Mouse (Mus musculus): Measurements from ENCODE around the gene Olfr1420. TPM values are rescaled to one million over a fixed set of nuclear protein-coding genes. Genes with fewer than 3 reads are reported as not detected.

Gene Olfr1420
- total RNA-seq, 2 experiments from 2014 or later, result not detected

Small RNA genes within 50 kb of the gene (microRNA-seq; reads per million reads assigned to microRNA genes)
- gene Mir6994, result 2.7 to 5.7 reads per million in 2 experiments

Other genes starting within 250 kb of the Olfr1420 start
- gene Ms4a3, start 245.7 kb upstream of the Olfr1420 start, total RNA-seq (2021), result not detected
- not detected for gene Oosp2, start 226.0 kb upstream of the Olfr1420 start, total RNA-seq (2021)
- gene Oosp1, start 195.4 kb upstream of the Olfr1420 start, total RNA-seq (2021), result not detected
- gene Oosp3, start 189.5 kb upstream of the Olfr1420 start, total RNA-seq (2021), result not detected
- gene Gif, start 139.0 kb upstream of the Olfr1420 start, total RNA-seq (2021), result not detected
- gene Mrpl16, start 116.2 kb upstream of the Olfr1420 start, total RNA-seq (2021), result 10 to 100 TPM; 35.3 to 36.1 TPM
- 10 to 100 TPM; 28.2 to 30.0 TPM for gene Stx3, start 67.2 kb upstream of the Olfr1420 start, total RNA-seq (2021)
- gene Olfr1417, start 47.3 kb upstream of the Olfr1420 start, total RNA-seq (2021), result not detected
- gene Olfr1418, start 25.5 kb upstream of the Olfr1420 start, total RNA-seq (2021), result not detected
- gene Olfr1419, start 11.5 kb upstream of the Olfr1420 start, total RNA-seq (2021), result not detected
- gene Patl1, start 25.8 kb downstream of the Olfr1420 start, total RNA-seq (2021), result 10 to 100 TPM; 22.7 to 23.3 TPM
- gene Osbp, start 79.4 kb downstream of the Olfr1420 start, total RNA-seq (2021), result 10 to 100 TPM; 51.3 to 52.5 TPM
- not detected for gene Olfr1423, start 154.8 kb downstream of the Olfr1420 start, total RNA-seq (2021)
- gene Olfr1424, start 176.1 kb downstream of the Olfr1420 start, total RNA-seq (2021), result not detected
- gene Olfr1425, start 191.2 kb downstream of the Olfr1420 start, total RNA-seq (2021), result not detected
- not detected for gene Olfr1426, start 205.4 kb downstream of the Olfr1420 start, total RNA-seq (2021)
- gene Olfr1427, start 216.8 kb downstream of the Olfr1420 start, total RNA-seq (2021), result not detected
- not detected for gene Olfr1428, start 229.3 kb downstream of the Olfr1420 start, total RNA-seq (2021)
- gene Olfr76, start 236.6 kb downstream of the Olfr1420 start, total RNA-seq (2021), result not detected

Measured in layer of hippocampus, adult 18-20 months (tissue).